Mouse (Mus musculus) heart, embryonic 15.5 days (tissue): ENCODE measurements around the gene Ugt2b1. TPM values are rescaled to one million over a fixed set of nuclear protein-coding genes. Genes with fewer than 3 reads are reported as not detected.
"Not testable (repeated sequence)": the region's sequence is repeated elsewhere in the genome, so short reads cannot be mapped to it uniquely, and the experiment has no call there.

Source experiments
- ATAC-seq: fragments of 200-750 bp; cut with Nextera tagmentation; replicated peaks from 2 replicates; pipeline ENCODE4 v1.8.0; 2017; ENCODE audit warnings: low read depth, moderate TSS enrichment; ENCODE audit not compliant: insufficient number of reproducible peaks, insufficient read depth, low FRiP score
- H3K27ac ChIP-seq: fragments of 300-500 bp; sonication (generic); 2 replicates; pipeline ENCODE4 v1.5.1; 2015; ENCODE audit warnings: mild to moderate bottlenecking, inconsistent platforms
- H3K27me3 ChIP-seq: fragments of 300-500 bp; sonication (generic); 2 replicates; pipeline ENCODE4 v1.6.1; 2015; ENCODE audit warnings: inconsistent platforms
- H3K36me3 ChIP-seq: fragments of 300-500 bp; sonication (generic); 2 replicates; pipeline ENCODE4 v1.6.1; 2015; ENCODE audit warnings: mild to moderate bottlenecking, inconsistent platforms
- H3K4me1 ChIP-seq: fragments of 300-500 bp; sonication (generic); replicated peaks from 2 replicates; pipeline ENCODE4 v1.6.1; 2015; ENCODE audit warnings: inconsistent platforms
- H3K4me2 ChIP-seq: fragments of 300-500 bp; sonication (generic); 2 replicates; pipeline ENCODE4 v1.6.1; 2015; ENCODE audit warnings: inconsistent platforms, mild to moderate bottlenecking, moderate library complexity
- H3K4me3 ChIP-seq: fragments of 300-500 bp; sonication (generic); 2 replicates; pipeline ENCODE4 v1.5.1; 2015; ENCODE audit warnings: mild to moderate bottlenecking, inconsistent platforms
- H3K9ac ChIP-seq: fragments of 300-500 bp; sonication (generic); 2 replicates; pipeline ENCODE4 v1.6.1; 2015; ENCODE audit warnings: mild to moderate bottlenecking, inconsistent platforms
- H3K9me3 ChIP-seq: fragments of 300-500 bp; sonication (generic); replicated peaks from 2 replicates; pipeline ENCODE4 v1.6.1; 2016; ENCODE audit warnings: inconsistent platforms
- WGBS: fragments of 180-500 bp; shearing (Covaris S2); methylation state at CpG from one replicate; pipeline ENCODE4 v1.1.7; 2015; ENCODE audit warnings: mixed read lengths; 5-methylcytosine and 5-hydroxymethylcytosine counted together
- polyA plus RNA-seq: library from polyadenylated mRNA; unstranded; fragments of >200 nt; fragmentation: Nextera tagmentation; extraction: Ambion mirVana; gene quantifications from 2 replicates; pipeline ENCODE4 v1.2.1, GENCODE M21; 2015

Gene Ugt2b1
- polyA plus RNA-seq: not detected in 2 replicates

DNA sequence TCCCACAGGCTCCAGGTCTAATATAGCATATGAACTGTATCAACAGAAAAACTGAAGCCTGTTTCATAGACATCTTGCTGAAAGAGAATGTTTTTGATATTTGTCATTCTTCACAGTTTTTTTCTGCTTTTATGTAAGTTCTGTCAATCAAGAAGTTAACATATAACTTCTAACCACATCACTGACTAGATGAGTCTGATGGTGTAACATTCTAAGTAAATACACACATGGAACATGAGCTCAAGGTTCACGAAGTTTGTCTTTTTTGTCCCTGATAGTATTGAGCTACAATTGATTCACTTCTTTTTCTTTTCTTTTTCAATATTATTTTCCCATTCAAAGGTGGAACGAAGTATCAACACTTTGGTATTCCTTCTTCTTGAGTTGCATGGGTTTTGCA is at the start of gene Ugt2b1:
Gene Ugt2b1 (minus strand): TSS at position 105 of the 400 bp plus-strand sequence.
- no peak for ATAC-seq
- H3K4me1 ChIP-seq: no peaks in the 10 kb centered on the region
- 78% methylated on average over 2 of the region's 2 CpGs for WGBS
- H3K4me3 ChIP-seq: no peak within 1 kb of the TSS
- no peaks in the 10 kb centered on the region for H3K27me3 ChIP-seq
- no peak within 1 kb of the TSS for H3K4me2 ChIP-seq
- H3K9ac ChIP-seq: no peak within 1 kb of the TSS
- no peaks in the 10 kb centered on the region for H3K9me3 ChIP-seq
- no peaks in the 10 kb centered on the region for H3K36me3 ChIP-seq
- H3K27ac ChIP-seq: no peak within 1 kb of the TSS

DNA sequence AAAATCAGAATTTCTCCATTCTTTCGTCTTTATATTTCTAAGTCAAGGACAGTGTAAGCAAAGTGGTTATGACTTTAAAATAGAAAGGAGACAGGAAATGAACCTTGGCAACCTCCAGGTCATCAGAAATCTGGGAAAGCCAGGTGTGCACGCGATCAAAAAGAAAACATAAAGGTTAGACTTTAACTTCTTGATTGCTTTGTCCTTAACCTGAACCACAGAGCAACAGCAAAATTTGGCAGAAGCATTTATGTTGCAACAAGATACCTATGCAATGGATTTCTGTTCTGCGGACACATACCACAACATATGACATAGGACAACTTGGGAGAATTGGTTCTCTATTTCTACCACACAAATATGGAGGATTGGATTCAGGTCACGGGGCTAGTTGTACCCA is 40.9 kb upstream of the Ugt2b1 start:
- 83% methylated on average over 5 of the region's 5 CpGs for WGBS
- H3K4me2 ChIP-seq, H3K4me1 ChIP-seq, H3K36me3 ChIP-seq, H3K9me3 ChIP-seq, H3K27ac ChIP-seq, ATAC-seq, H3K4me3 ChIP-seq, H3K9ac ChIP-seq, H3K27me3 ChIP-seq: not testable (repeated sequence)

DNA sequence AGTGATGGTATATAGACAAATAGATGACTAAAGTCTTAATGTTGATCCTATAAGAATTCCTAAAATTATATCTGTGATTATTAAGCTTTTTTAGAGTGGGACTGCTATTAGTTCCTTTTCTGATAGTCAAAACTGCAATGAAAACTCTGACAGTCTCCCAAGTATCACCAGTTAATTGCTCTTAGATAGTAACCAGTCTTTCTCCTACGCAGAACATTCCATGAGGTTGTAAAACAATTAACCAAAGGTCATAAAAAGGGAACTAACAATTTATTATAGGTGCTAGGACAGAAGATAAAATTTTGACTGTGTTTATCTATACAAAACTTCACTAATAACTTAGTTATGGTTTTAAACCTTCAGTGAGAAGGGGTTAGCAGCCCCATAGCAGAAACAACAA is 36.5 kb upstream of the Ugt2b1 start:
- WGBS: 71% methylated on average over 1 of the region's 1 CpGs
- ATAC-seq: not testable (repeated sequence)

DNA sequence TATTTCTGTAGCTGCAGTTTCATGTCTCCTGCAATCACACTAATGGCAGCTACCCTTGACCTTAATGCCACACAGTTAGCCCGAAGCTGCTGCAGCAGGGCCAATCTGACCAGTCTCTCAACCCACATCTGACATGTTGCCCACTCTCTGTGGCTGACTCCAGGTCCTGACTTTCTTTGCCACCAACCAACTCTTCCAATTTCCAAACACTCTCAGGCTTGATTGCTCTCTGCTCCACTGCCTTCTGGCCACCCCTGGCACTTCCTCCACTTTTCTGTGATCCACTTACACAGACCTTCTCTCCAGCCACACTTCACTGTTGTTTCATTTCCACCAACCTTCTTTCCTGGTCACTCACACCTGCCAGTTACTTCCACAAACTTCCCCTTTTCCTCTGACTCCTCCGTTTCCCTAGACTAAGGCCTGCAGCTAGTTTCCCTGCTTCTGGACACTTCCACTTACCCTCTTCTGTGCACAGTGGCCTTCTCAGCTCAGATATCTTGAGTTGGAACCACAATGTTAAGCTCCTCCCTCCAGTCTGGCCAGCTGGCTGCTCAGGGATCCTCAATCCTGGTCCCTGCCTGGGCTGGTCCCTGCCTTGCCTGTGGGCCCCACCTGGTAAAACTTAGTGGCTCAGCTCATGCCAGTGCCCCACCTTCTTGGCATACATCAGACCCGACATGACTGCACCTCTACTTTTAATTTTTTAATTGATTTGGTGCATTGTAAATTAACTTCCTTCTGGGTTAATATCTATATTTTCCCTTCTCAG is 35.4 kb upstream of the Ugt2b1 start:
- Histone ChIP-seq H3K4me3 (no peak overlapping the region), H3K4me1 (no peaks in the 10 kb centered on the region), H3K4me2 (no peak overlapping the region), H3K9me3 (no peaks in the 10 kb centered on the region), H3K27ac (no peak overlapping the region), H3K9ac (no peak overlapping the region), H3K36me3 (no peaks in the 10 kb centered on the region), H3K27me3 (no peaks in the 10 kb centered on the region)
- no peak for ATAC-seq
- 61% methylated on average over 3 of the region's 3 CpGs for WGBS

More for the DNA sequence above, 36.5 kb upstream of the Ugt2b1 start:
- not testable (repeated sequence) for H3K4me3 ChIP-seq, H3K9me3 ChIP-seq, H3K27ac ChIP-seq, H3K9ac ChIP-seq, H3K4me1 ChIP-seq, H3K4me2 ChIP-seq, H3K27me3 ChIP-seq, H3K36me3 ChIP-seq

DNA sequence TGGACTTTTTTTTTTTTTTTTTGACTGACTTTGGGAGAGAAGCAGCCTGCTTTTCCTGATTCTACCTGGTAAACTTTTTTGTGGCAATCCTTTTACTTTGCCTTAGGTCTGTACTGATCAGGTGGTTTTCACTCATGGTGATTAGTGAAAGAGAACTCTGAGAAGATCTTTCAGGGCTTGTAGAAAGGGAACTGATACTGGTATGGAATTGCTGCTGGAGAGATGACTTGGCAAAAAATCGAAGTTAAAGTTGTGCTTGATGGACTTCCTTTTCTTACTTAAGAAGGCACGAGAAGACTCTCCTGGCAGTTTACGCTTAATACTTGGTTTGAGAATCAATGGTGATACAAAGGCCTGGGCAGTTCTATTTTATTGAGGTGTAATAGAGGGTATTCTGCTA is 34.2 kb upstream of the Ugt2b1 start:
- Histone ChIP-seq H3K9ac (no peak overlapping the region), H3K4me1 (no peaks in the 10 kb centered on the region), H3K27me3 (no peaks in the 10 kb centered on the region), H3K9me3 (no peaks in the 10 kb centered on the region), H3K27ac (no peak overlapping the region), H3K4me3 (no peak overlapping the region), H3K4me2 (no peak overlapping the region), H3K36me3 (no peaks in the 10 kb centered on the region)
- WGBS: 77% methylated on average over 3 of the region's 3 CpGs
- no peak for ATAC-seq

DNA sequence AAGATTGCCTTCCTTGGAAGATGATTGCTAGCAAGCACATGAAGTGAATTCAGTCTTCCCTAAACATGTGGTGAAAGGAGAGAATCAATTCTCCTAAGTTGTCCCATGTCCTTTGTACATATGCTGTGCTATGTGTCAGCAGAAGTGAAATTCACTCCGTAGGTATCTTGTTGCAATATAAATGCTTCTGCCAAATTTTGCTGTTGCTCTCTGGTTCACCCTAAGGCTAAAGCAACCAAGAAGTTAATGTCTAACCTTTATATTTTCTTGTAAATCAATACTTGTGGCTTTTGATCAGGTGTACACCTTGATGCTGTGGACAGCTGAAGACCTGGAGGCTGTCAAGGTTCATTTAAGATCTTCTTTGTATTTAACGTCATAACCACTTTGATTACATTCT is 15.8 kb upstream of the Ugt2b1 start:
- H3K4me2 ChIP-seq: no peak overlapping the region
- H3K27me3 ChIP-seq: no peaks in the 10 kb centered on the region
- H3K4me3 ChIP-seq: no peak overlapping the region
- H3K9ac ChIP-seq: no peak overlapping the region
- no peaks in the 10 kb centered on the region for H3K4me1 ChIP-seq
- 77% methylated on average over 2 of the region's 2 CpGs for WGBS
- no peak overlapping the region for H3K27ac ChIP-seq
- no peak for ATAC-seq
- no peaks in the 10 kb centered on the region for H3K36me3 ChIP-seq
- no peaks in the 10 kb centered on the region for H3K9me3 ChIP-seq

DNA sequence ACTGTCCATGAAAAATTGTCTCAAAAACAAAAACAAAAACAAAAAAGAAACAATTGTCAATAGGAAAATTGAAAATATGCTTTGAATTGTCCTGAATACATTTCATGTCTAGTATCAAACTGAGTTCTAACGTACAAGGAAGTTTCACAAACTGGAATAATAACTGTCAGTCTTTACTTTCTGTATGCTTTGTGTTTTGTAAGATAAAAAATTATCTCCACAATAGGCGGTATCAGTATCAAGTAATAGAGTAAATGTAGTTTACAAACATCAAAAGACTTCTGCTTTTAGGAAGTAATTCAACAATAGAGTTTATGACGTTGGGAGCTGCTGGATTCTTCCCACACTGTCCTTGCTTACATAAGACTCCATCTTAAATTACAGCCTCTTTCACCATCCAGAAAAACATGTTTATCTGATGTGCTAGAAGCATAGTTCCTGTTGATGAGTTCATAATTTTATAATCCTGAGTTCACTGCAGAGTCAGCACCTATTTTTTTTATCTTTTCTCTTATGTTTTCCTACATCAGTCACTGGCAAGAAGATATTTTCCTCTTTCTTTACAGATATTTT is 5.6 kb downstream of the Ugt2b1 start:
- no peak overlapping the region for H3K9ac ChIP-seq
- no peak overlapping the region for H3K4me2 ChIP-seq
- H3K27ac ChIP-seq: no peak overlapping the region
- no peaks in the 10 kb centered on the region for H3K4me1 ChIP-seq
- H3K9me3 ChIP-seq: no peaks in the 10 kb centered on the region
- no peaks in the 10 kb centered on the region for H3K27me3 ChIP-seq
- H3K36me3 ChIP-seq: no peaks in the 10 kb centered on the region
- no peak overlapping the region for H3K4me3 ChIP-seq
- WGBS: 53% methylated on average over 3 of the region's 3 CpGs
- ATAC-seq: no peak

DNA sequence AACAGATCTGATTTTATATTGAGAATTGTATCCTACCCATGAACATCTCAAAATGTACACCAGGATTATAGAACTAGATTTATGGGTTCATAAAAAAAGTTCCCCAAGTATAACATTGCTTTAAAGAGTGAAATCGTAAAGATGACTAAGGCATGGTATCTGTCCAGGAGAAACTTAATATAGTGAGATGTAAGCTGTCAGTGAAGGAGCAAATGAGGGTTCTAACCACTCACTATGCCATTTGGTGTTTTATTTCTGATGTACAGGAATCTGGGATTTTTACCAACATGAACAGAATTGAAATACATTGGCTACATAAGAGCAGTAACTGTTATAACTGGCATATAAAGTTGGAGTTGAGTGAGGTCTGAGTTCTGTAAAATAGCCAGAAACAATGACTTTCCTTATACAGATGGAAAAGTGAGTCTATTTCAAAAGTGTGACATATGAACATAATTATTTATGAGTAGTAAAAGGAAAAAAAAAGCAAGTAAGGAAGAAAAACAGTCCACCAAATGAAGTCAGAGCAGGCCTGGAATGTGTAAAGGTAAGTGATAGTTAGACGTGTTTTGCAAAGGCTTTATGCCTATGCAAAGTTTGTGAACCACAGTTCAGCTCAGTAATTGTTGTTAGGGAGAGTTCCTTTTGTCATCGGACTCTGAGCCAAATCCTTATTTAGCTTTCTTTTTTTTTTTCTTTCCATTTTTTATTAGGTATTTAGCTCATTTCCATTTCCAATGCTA is 14.8 kb downstream of the Ugt2b1 start:
- WGBS: 68% methylated on average over 3 of the region's 3 CpGs
- no peaks in the 10 kb centered on the region for H3K36me3 ChIP-seq
- H3K4me1 ChIP-seq: no peaks in the 10 kb centered on the region
- H3K4me3 ChIP-seq: no peak overlapping the region
- no peak overlapping the region for H3K4me2 ChIP-seq
- H3K27me3 ChIP-seq: no peaks in the 10 kb centered on the region
- no peaks in the 10 kb centered on the region for H3K9me3 ChIP-seq
- H3K27ac ChIP-seq: no peak overlapping the region
- H3K9ac ChIP-seq: no peak overlapping the region
- ATAC-seq: no peak

DNA sequence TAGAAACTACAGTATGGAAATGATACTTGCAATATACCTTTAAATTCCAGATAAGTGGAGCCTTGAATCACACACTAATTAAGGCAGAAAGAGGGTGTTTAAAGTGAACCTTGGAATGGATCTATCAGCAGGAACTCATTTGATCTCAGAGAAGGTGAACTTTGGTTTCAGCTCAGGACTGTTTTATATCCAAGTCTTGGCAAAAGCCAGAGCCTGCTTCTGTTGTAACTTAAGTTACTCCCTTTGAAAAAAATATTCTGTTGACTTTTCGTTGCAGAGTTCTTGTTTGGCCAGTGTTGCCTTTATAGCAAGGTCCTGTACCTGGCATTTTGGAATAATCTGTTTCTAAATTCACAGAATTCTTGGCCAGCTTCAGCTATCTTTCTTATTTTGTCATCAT is 15.6 kb downstream of the Ugt2b1 start:
- no peaks in the 10 kb centered on the region for H3K4me1 ChIP-seq
- 47% methylated on average over 1 of the region's 1 CpGs for WGBS
- H3K27me3 ChIP-seq: no peaks in the 10 kb centered on the region
- H3K9ac ChIP-seq: no peak overlapping the region
- no peak overlapping the region for H3K27ac ChIP-seq
- no peaks in the 10 kb centered on the region for H3K36me3 ChIP-seq
- no peak overlapping the region for H3K4me2 ChIP-seq
- no peak overlapping the region for H3K4me3 ChIP-seq
- no peak for ATAC-seq
- H3K9me3 ChIP-seq: no peaks in the 10 kb centered on the region

DNA sequence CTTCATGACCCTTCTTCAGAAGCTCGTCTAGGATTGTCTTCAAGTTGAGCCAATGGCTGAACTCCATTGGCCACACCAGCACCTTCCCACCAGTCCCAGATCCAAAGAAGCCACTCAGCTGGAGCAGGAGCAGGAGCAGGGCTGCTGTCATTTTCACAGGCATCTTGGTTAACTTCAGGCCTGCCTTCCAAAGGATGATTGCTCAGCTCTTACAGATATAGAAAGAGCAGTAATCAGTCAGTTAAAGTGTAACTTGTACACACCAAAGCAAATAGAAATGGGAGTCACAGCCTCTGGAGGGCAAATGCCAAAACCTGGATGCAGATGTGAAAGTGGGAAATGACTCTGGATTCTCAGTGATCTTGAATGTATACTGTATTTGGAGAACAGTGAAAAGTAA is 19.6 kb downstream of the Ugt2b1 start, which contains the start of gene Ugt2b34:
Gene Ugt2b34 (minus strand): TSS at position 180 of the 400 bp plus-strand sequence.
- WGBS: 33% methylated on average over 1 of the region's 1 CpGs
- no peak within 1 kb of the TSS for H3K27ac ChIP-seq
- H3K9me3 ChIP-seq: no peaks in the 10 kb centered on the region
- no peaks in the 10 kb centered on the region for H3K36me3 ChIP-seq
- no peak within 1 kb of the TSS for H3K4me2 ChIP-seq
- no peak within 1 kb of the TSS for H3K9ac ChIP-seq
- H3K4me3 ChIP-seq: no peak within 1 kb of the TSS
- no peaks in the 10 kb centered on the region for H3K27me3 ChIP-seq
- H3K4me1 ChIP-seq: no peaks in the 10 kb centered on the region
- ATAC-seq: no peak

DNA sequence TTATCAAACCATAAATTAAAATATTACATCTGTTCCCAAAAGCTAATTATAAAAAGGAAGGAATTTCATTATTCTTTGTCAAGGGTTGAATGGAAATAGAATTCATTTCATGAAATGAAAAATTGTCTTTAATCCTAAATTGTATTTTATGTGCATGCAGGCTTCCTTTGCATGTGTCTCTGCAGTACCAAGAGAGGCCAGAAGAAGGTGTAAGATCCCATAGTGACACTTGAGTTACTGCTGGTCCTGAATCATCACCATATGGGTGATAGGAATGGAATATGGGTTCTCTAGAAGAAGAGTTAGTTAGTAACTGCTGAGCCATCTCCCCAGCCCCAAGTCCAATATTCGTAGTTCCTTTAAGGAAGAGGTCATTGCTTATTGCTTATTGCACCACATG is 36.4 kb downstream of the Ugt2b1 start:
- Histone ChIP-seq H3K36me3 (no peaks in the 10 kb centered on the region), H3K27me3 (no peaks in the 10 kb centered on the region), H3K9ac (no peak overlapping the region), H3K9me3 (0 out of 2 replicates have a peak, but pooled peaks cover 5% of the 10 kb centered on the region), H3K4me1 (no peaks in the 10 kb centered on the region), H3K27ac (no peak overlapping the region), H3K4me3 (no peak overlapping the region), H3K4me2 (no peak overlapping the region)
- ATAC-seq: no peak
- 83% methylated on average over 1 of the region's 1 CpGs for WGBS
